Mouse (Mus musculus): Measurements from ENCODE around the gene C2cd5. TPM values are rescaled to one million over a fixed set of nuclear protein-coding genes. Genes with fewer than 3 reads are reported as not detected.
"Not testable (repeated sequence)": the region's sequence is repeated elsewhere in the genome, so short reads cannot be mapped to it uniquely, and the experiment has no call there.

Gene C2cd5
- 33.3 TPM in 2 replicates for polyA plus RNA-seq (2016; fragmentation: Nextera tagmentation; extraction: Ambion mirVana)

GRCm38 (mm10) chr6:143099681-143100382, at the start of gene C2cd5:
Gene C2cd5 (minus strand): TSS chr6:143100141.
- under 1% methylated on average over 75 of the region's 75 CpGs for WGBS
- Histone ChIP-seq H3K4me1 (replicated peaks) (0 out of 2 replicates have a peak, but pooled peaks cover 12% of the 10 kb centered on the region), H3K27me3 (no peaks in the 10 kb centered on the region), H3K36me3 (peaks cover 6% of the 10 kb centered on the region; the same call in 1 of the 2 replicates), H3K4me2 (peak within 1 kb of the TSS; percentile 82), H3K9me3 (no peaks in the 10 kb centered on the region), H3K4me3 (replicated peaks) (peak within 1 kb of the TSS; percentile 89), H3K9ac (replicated peaks) (peak within 1 kb of the TSS; percentile 85), H3K27ac (peak within 1 kb of the TSS; percentile 87)
- peak; percentile 89 for ATAC-seq (ENCODE audit: insufficient number of reproducible peaks, insufficient read depth, low FRiP score, low TSS enrichment, low read depth)

- Histone ChIP-seq H3K4me1 (replicated peaks) (peaks cover 13% of the 10 kb centered on the region), H3K9me3 (peaks cover 3% of the 10 kb centered on the region; the same call in 1 of the 2 replicates), H3K9ac (replicated peaks) (no peak overlapping the region), H3K36me3 (no peaks in the 10 kb centered on the region), H3K27me3 (no peaks in the 10 kb centered on the region), H3K4me2 (no peak overlapping the region), H3K27ac (no peak overlapping the region), H3K4me3 (replicated peaks) (no peak overlapping the region)
- no peak for ATAC-seq (ENCODE audit: insufficient number of reproducible peaks, insufficient read depth, low FRiP score, low TSS enrichment, low read depth)
These were observed 48.9 kb upstream of the C2cd5 start for GRCm38 (mm10) chr6:143148868-143149267.

GRCm38 (mm10) chr6:143146756-143147155, 46.8 kb upstream of the C2cd5 start:
- H3K4me1 ChIP-seq (replicated peaks), result peaks cover 4% of the 10 kb centered on the region; the same call in 1 of the 2 replicates
- WGBS, result 31% methylated on average over 8 of the region's 8 CpGs
- H3K36me3 ChIP-seq, result no peaks in the 10 kb centered on the region
- no peak overlapping the region for H3K27ac ChIP-seq
- ATAC-seq (ENCODE audit: insufficient number of reproducible peaks, insufficient read depth, low FRiP score, low TSS enrichment, low read depth), result no peak
- no peak overlapping the region for H3K9ac ChIP-seq (replicated peaks)
- peaks cover 3% of the 10 kb centered on the region; the same call in 1 of the 2 replicates for H3K9me3 ChIP-seq
- no peak overlapping the region for H3K4me3 ChIP-seq (replicated peaks)
- no peak overlapping the region for H3K4me2 ChIP-seq
- no peaks in the 10 kb centered on the region for H3K27me3 ChIP-seq

GRCm38 (mm10) chr6:143145051-143145450, 45.1 kb upstream of the C2cd5 start:
- peaks cover 3% of the 10 kb centered on the region; the same call in 1 of the 2 replicates for H3K9me3 ChIP-seq
- no peak overlapping the region for H3K4me2 ChIP-seq
- H3K4me1 ChIP-seq (replicated peaks), result peaks cover 4% of the 10 kb centered on the region; the same call in 1 of the 2 replicates
- H3K27ac ChIP-seq, result no peak overlapping the region
- H3K27me3 ChIP-seq, result no peaks in the 10 kb centered on the region
- ATAC-seq (ENCODE audit: insufficient number of reproducible peaks, insufficient read depth, low FRiP score, low TSS enrichment, low read depth), result no peak
- H3K9ac ChIP-seq (replicated peaks), result no peak overlapping the region
- H3K36me3 ChIP-seq, result no peaks in the 10 kb centered on the region
- H3K4me3 ChIP-seq (replicated peaks), result no peak overlapping the region
- WGBS, result 75% methylated on average over 7 of the region's 7 CpGs

- no peak for ATAC-seq (ENCODE audit: insufficient number of reproducible peaks, insufficient read depth, low FRiP score, low TSS enrichment, low read depth)
These were observed 44.6 kb upstream of the C2cd5 start for GRCm38 (mm10) chr6:143144556-143144955.

GRCm38 (mm10) chr6:143143775-143144273, 43.9 kb upstream of the C2cd5 start:
- Histone ChIP-seq H3K27me3 (no peaks in the 10 kb centered on the region), H3K9ac (replicated peaks) (peak overlapping the region; percentile 42), H3K9me3 (peaks cover 3% of the 10 kb centered on the region; the same call in 1 of the 2 replicates), H3K4me3 (replicated peaks) (peak overlapping the region; percentile 38), H3K4me1 (replicated peaks) (peaks cover 4% of the 10 kb centered on the region; the same call in 1 of the 2 replicates), H3K36me3 (no peaks in the 10 kb centered on the region), H3K4me2 (peak overlapping the region; percentile 62), H3K27ac (0 out of 2 replicates have a peak overlapping the region, but pooled peaks have one; percentile 8)
- ATAC-seq (ENCODE audit: insufficient number of reproducible peaks, insufficient read depth, low FRiP score, low TSS enrichment, low read depth), result no peak
- 16% methylated on average over 19 of the region's 19 CpGs for WGBS

More at GRCm38 (mm10) chr6:143144556-143144955, 44.6 kb upstream of the C2cd5 start:
- WGBS, result 82% methylated on average over 2 of the region's 2 CpGs
- H3K4me2 ChIP-seq, result no peak overlapping the region
- peaks cover 4% of the 10 kb centered on the region; the same call in 1 of the 2 replicates for H3K4me1 ChIP-seq (replicated peaks)
- H3K27ac ChIP-seq, result no peak overlapping the region
- peaks cover 3% of the 10 kb centered on the region; the same call in 1 of the 2 replicates for H3K9me3 ChIP-seq
- no peak overlapping the region for H3K9ac ChIP-seq (replicated peaks)
- H3K4me3 ChIP-seq (replicated peaks), result no peak overlapping the region
- H3K36me3 ChIP-seq, result no peaks in the 10 kb centered on the region
- no peaks in the 10 kb centered on the region for H3K27me3 ChIP-seq

GRCm38 (mm10) chr6:143143321-143143720, 43.4 kb upstream of the C2cd5 start:
- Histone ChIP-seq H3K9me3 (peaks cover 3% of the 10 kb centered on the region; the same call in 1 of the 2 replicates), H3K9ac (replicated peaks) (peak overlapping the region; percentile 42; the same call in 1 of the 2 replicates), H3K4me1 (replicated peaks) (peaks cover 4% of the 10 kb centered on the region; the same call in 1 of the 2 replicates), H3K27ac (0 out of 2 replicates have a peak overlapping the region, but pooled peaks have one; percentile 8), H3K27me3 (no peaks in the 10 kb centered on the region), H3K4me3 (replicated peaks) (peak overlapping the region; percentile 38), H3K4me2 (peak overlapping the region; percentile 62), H3K36me3 (no peaks in the 10 kb centered on the region)
- ATAC-seq (ENCODE audit: insufficient number of reproducible peaks, insufficient read depth, low FRiP score, low TSS enrichment, low read depth), result no peak
- WGBS, result 78% methylated on average over 9 of the region's 9 CpGs

- WGBS, result 91% methylated on average over 4 of the region's 4 CpGs
- no peak overlapping the region for H3K4me2 ChIP-seq
- H3K9me3 ChIP-seq, result peaks cover 3% of the 10 kb centered on the region; the same call in 1 of the 2 replicates
- no peak for ATAC-seq (ENCODE audit: insufficient number of reproducible peaks, insufficient read depth, low FRiP score, low TSS enrichment, low read depth)
- peaks cover 4% of the 10 kb centered on the region; the same call in 1 of the 2 replicates for H3K4me1 ChIP-seq (replicated peaks)
- no peaks in the 10 kb centered on the region for H3K36me3 ChIP-seq
- H3K4me3 ChIP-seq (replicated peaks), result no peak overlapping the region
- H3K27ac ChIP-seq, result no peak overlapping the region
- no peak overlapping the region for H3K9ac ChIP-seq (replicated peaks)
- no peaks in the 10 kb centered on the region for H3K27me3 ChIP-seq
These were observed 42.9 kb upstream of the C2cd5 start for GRCm38 (mm10) chr6:143142861-143143260.

- 79% methylated on average over 10 of the region's 10 CpGs for WGBS
- ATAC-seq (ENCODE audit: insufficient number of reproducible peaks, insufficient read depth, low FRiP score, low TSS enrichment, low read depth), result not testable (repeated sequence)
These were observed 42.0 kb upstream of the C2cd5 start for GRCm38 (mm10) chr6:143141624-143142592.

GRCm38 (mm10) chr6:143140884-143141283, 40.9 kb upstream of the C2cd5 start:
- 87% methylated on average over 9 of the region's 9 CpGs for WGBS
- no peak overlapping the region for H3K27ac ChIP-seq
- H3K9me3 ChIP-seq, result no peaks in the 10 kb centered on the region
- H3K4me3 ChIP-seq (replicated peaks), result no peak overlapping the region
- no peak overlapping the region for H3K9ac ChIP-seq (replicated peaks)
- no peaks in the 10 kb centered on the region for H3K27me3 ChIP-seq
- H3K36me3 ChIP-seq, result no peaks in the 10 kb centered on the region
- no peak for ATAC-seq (ENCODE audit: insufficient number of reproducible peaks, insufficient read depth, low FRiP score, low TSS enrichment, low read depth)
- H3K4me2 ChIP-seq, result no peak overlapping the region
- H3K4me1 ChIP-seq (replicated peaks), result peaks cover 4% of the 10 kb centered on the region; the same call in 1 of the 2 replicates

More at GRCm38 (mm10) chr6:143141624-143142592, 42.0 kb upstream of the C2cd5 start:
- not testable (repeated sequence) for H3K27ac ChIP-seq; H3K4me3 ChIP-seq (replicated peaks); H3K27me3 ChIP-seq; H3K9me3 ChIP-seq; H3K36me3 ChIP-seq; H3K4me2 ChIP-seq; H3K9ac ChIP-seq (replicated peaks); H3K4me1 ChIP-seq (replicated peaks)

All from limb, embryonic 12.5 days (tissue).